Mouse (Mus musculus): ENCODE measurements at regions not wholly inside any gene's neighbourhood (a gene's known extent, or its start where the extent isn't known, plus 50 kb on each side); places are given as distances from the start of the nearest gene placed in this dataset.
"Not testable (repeated sequence)": the region's sequence is repeated elsewhere in the genome, so short reads cannot be mapped to it uniquely, and the experiment has no call there.

DNA sequence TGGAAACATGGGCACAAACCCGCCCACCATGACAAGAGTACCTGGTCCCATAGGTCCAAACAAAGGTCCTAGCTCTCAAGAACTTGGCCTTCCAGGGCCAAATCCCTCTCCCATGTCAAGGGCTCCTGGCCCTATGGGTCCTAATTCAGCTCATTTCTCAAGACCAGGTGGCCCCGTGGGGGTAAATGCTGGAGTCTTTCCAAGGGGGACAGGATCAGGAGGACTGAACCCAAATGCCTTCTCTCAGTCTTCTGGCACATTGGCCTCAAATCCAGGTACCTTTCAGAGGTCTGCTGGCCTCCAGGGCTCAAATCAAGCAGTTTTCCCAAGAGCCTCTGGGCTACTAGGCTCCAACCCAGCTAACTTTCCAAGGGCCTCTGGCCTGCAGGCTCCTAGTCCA lies 347.9 kb upstream of the Dab2 start:
- H3K9ac ChIP-seq (replicated peaks; ENCODE audit: low read depth, low read length); H3K4me3 ChIP-seq (ENCODE audit: low read depth, low read length); H3K4me2 ChIP-seq (ENCODE audit: low read depth, low read length); H3K36me3 ChIP-seq (ENCODE audit: control insufficient read depth, insufficient read depth, low read length); H3K27ac ChIP-seq (ENCODE audit: low read depth, low read length); H3K9me3 ChIP-seq (ENCODE audit: control insufficient read depth, low read length); H3K27me3 ChIP-seq (ENCODE audit: control insufficient read depth, insufficient read depth, low read length); H3K4me1 ChIP-seq (ENCODE audit: control insufficient read depth, insufficient read depth, low read length); ATAC-seq (ENCODE audit: low read depth): not testable (repeated sequence)
- WGBS: 89% methylated on average over 2 of the region's 2 CpGs

DNA sequence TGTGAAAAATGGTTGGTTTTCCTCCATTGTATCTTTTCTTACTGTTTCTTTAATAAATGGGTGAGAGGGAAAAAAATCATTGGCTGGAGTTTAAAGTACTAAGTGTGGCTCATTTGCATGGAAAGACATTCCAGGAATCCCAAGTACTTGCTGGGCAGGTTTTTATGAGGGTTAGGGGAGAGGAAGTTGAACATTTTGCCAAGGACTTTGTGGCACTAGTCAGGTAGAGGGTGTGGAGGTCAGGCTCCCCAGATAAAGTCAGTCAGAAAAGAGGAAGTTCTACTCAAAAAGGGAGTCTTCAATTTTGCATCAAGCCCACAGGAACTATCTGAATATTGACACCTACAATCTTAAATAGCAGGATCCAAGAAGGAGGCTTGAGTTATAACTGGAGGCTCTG lies 346.5 kb upstream of the Dab2 start:
- no peaks in the 10 kb centered on the region for H3K27me3 ChIP-seq (ENCODE audit: control insufficient read depth, insufficient read depth, low read length)
- H3K36me3 ChIP-seq (ENCODE audit: control insufficient read depth, insufficient read depth, low read length): no peaks in the 10 kb centered on the region
- H3K9ac ChIP-seq (replicated peaks; ENCODE audit: low read depth, low read length): no peak overlapping the region
- H3K9me3 ChIP-seq (ENCODE audit: control insufficient read depth, low read length): no peaks in the 10 kb centered on the region
- no peak overlapping the region for H3K27ac ChIP-seq (ENCODE audit: low read depth, low read length)
- H3K4me3 ChIP-seq (ENCODE audit: low read depth, low read length): no peak overlapping the region
- no peaks in the 10 kb centered on the region for H3K4me1 ChIP-seq (ENCODE audit: control insufficient read depth, insufficient read depth, low read length)
- no peak for ATAC-seq (ENCODE audit: low read depth)
- no peak overlapping the region for H3K4me2 ChIP-seq (ENCODE audit: low read depth, low read length)

DNA sequence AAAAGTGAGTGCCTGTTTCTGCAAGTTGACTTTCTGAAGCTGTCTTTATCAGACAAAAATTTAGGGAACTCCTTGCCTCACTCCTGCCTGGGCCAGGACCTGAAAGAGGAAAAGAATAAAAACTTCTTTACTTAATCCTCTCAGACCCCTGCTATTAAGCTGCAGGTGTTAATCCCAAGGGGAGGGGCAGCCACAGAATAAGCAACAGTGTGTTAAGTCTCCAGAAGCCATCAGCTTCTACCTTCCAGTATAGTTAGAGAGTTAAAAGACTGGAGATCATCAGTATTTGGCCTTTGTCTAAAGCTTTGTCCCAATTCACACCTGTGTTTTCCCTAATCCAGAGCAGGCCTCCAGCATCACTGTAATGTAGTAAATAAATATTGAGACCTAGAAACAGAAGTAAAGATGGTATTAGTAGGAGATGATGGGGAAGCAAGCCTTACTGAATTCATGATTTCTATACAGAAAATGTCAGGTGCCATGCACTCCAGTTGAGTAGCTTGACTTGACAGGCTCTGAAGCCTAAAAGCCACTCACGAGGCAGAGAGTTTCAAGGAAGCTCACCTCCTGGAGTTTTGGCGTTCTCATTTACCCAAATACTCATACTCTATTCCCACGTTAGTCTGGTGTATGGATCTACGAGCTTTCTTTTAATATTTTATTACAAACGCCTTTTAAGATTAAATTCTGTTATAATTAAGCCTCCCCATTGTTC lies 308.1 kb upstream of the Dab2 start:
- no peak for ATAC-seq (ENCODE audit: low read depth)
- H3K4me3 ChIP-seq (ENCODE audit: low read depth, low read length): no peak overlapping the region
- H3K27me3 ChIP-seq (ENCODE audit: control insufficient read depth, insufficient read depth, low read length): no peaks in the 10 kb centered on the region
- WGBS: 73% methylated on average over 5 of the region's 5 CpGs
- no peaks in the 10 kb centered on the region for H3K4me1 ChIP-seq (ENCODE audit: control insufficient read depth, insufficient read depth, low read length)
- no peak overlapping the region for H3K27ac ChIP-seq (ENCODE audit: low read depth, low read length)
- no peak overlapping the region for H3K4me2 ChIP-seq (ENCODE audit: low read depth, low read length)
- H3K36me3 ChIP-seq (ENCODE audit: control insufficient read depth, insufficient read depth, low read length): no peaks in the 10 kb centered on the region
- no peak overlapping the region for H3K9ac ChIP-seq (replicated peaks; ENCODE audit: low read depth, low read length)
- no peaks in the 10 kb centered on the region for H3K9me3 ChIP-seq (ENCODE audit: control insufficient read depth, low read length)

DNA sequence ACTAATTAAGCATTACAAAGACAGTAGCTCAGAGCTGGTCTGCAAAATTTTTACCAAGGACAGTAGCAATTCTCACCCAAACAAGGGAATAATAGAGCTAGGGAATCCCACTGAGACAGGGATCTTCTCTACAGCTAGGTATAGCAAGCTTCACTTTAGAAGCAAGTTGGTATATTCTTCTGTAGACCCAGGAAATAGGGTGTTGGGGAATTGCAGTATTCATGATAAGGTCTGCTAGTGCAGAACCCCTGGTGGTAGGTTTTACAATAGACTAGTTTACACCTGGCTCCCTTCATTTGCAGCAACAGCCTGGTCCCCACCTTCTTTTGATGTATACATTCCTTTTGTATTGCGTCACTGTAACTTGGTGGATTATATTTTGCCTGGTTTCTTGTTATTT lies 307.4 kb upstream of the Dab2 start:
- not testable (repeated sequence) for H3K36me3 ChIP-seq (ENCODE audit: control insufficient read depth, insufficient read depth, low read length); H3K4me3 ChIP-seq (ENCODE audit: low read depth, low read length); H3K27ac ChIP-seq (ENCODE audit: low read depth, low read length); H3K27me3 ChIP-seq (ENCODE audit: control insufficient read depth, insufficient read depth, low read length); H3K4me2 ChIP-seq (ENCODE audit: low read depth, low read length); ATAC-seq (ENCODE audit: low read depth); H3K9ac ChIP-seq (replicated peaks; ENCODE audit: low read depth, low read length); H3K4me1 ChIP-seq (ENCODE audit: control insufficient read depth, insufficient read depth, low read length); H3K9me3 ChIP-seq (ENCODE audit: control insufficient read depth, low read length)
- WGBS: 84% methylated on average over 1 of the region's 1 CpGs

DNA sequence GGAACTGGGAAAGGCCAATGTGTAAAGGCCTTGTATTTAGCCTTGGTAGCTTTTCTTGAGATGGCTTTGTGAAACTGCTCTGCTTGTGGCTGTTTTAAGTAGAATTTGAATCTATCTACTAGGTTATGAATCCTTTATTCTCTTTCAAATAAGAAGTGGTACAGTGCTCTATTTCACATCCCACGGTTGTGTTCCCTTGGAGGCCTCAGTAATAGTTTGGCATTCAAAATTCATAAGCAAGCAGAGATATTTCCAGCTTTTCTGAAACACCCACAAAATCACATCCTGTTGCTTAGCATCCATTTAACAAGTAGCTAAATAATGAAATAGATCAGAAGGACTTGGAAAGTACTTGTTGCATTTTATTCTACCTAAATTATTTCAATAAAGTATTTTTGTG lies 298.8 kb upstream of the Dab2 start:
- Histone ChIP-seq H3K36me3 (ENCODE audit: control insufficient read depth, insufficient read depth, low read length) (no peaks in the 10 kb centered on the region), H3K9ac (replicated peaks; ENCODE audit: low read depth, low read length) (no peak overlapping the region), H3K27ac (ENCODE audit: low read depth, low read length) (no peak overlapping the region), H3K4me2 (ENCODE audit: low read depth, low read length) (no peak overlapping the region), H3K4me1 (ENCODE audit: control insufficient read depth, insufficient read depth, low read length) (no peaks in the 10 kb centered on the region), H3K27me3 (ENCODE audit: control insufficient read depth, insufficient read depth, low read length) (no peaks in the 10 kb centered on the region), H3K9me3 (ENCODE audit: control insufficient read depth, low read length) (no peaks in the 10 kb centered on the region), H3K4me3 (ENCODE audit: low read depth, low read length) (no peak overlapping the region)
- 89% methylated on average over 1 of the region's 1 CpGs for WGBS
- no peak for ATAC-seq (ENCODE audit: low read depth)

DNA sequence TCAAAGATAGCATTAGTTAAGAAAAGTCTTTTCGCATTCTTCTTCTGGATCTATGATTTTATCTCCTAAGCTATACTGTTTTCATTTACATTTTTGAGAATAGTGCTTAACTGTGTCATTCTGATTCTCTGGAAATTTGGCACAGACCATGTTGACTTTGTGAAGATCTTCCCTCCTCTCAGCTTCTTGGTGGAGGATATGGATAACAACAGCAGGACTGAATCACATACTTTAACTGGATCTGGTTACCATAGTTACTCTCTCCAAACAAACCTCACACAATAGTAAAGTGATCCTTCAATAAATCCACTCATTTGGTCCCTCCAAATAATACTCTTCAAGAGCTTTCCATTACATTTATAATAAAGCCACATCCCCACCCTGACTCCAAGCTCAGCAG lies 298.2 kb upstream of the Dab2 start:
- WGBS: 91% methylated on average over 1 of the region's 1 CpGs
- no peak for ATAC-seq (ENCODE audit: low read depth)
- H3K4me2 ChIP-seq (ENCODE audit: low read depth, low read length): no peak overlapping the region

GRCm38 (mm10) chr15:6014982-6015381 lies 284.6 kb upstream of the Dab2 start:
- WGBS: 58% methylated on average over 1 of the region's 1 CpGs
- no peak overlapping the region for H3K4me2 ChIP-seq (ENCODE audit: low read depth, low read length)
- H3K9me3 ChIP-seq (ENCODE audit: control insufficient read depth, low read length): no peaks in the 10 kb centered on the region
- H3K36me3 ChIP-seq (ENCODE audit: control insufficient read depth, insufficient read depth, low read length): no peaks in the 10 kb centered on the region
- ATAC-seq (ENCODE audit: low read depth): no peak
- H3K4me1 ChIP-seq (ENCODE audit: control insufficient read depth, insufficient read depth, low read length): no peaks in the 10 kb centered on the region
- no peaks in the 10 kb centered on the region for H3K27me3 ChIP-seq (ENCODE audit: control insufficient read depth, insufficient read depth, low read length)
- no peak overlapping the region for H3K27ac ChIP-seq (ENCODE audit: low read depth, low read length)
- H3K4me3 ChIP-seq (ENCODE audit: low read depth, low read length): no peak overlapping the region
- H3K9ac ChIP-seq (replicated peaks; ENCODE audit: low read depth, low read length): no peak overlapping the region

More for the DNA sequence above, 298.2 kb upstream of the Dab2 start:
- no peak overlapping the region for H3K9ac ChIP-seq (replicated peaks; ENCODE audit: low read depth, low read length)
- no peak overlapping the region for H3K27ac ChIP-seq (ENCODE audit: low read depth, low read length)
- H3K4me1 ChIP-seq (ENCODE audit: control insufficient read depth, insufficient read depth, low read length): no peaks in the 10 kb centered on the region
- no peaks in the 10 kb centered on the region for H3K9me3 ChIP-seq (ENCODE audit: control insufficient read depth, low read length)
- H3K4me3 ChIP-seq (ENCODE audit: low read depth, low read length): no peak overlapping the region
- no peaks in the 10 kb centered on the region for H3K27me3 ChIP-seq (ENCODE audit: control insufficient read depth, insufficient read depth, low read length)
- H3K36me3 ChIP-seq (ENCODE audit: control insufficient read depth, insufficient read depth, low read length): no peaks in the 10 kb centered on the region

- no peak overlapping the region for H3K4me2 ChIP-seq (ENCODE audit: low read depth, low read length)
- H3K27ac ChIP-seq (ENCODE audit: low read depth, low read length): no peak overlapping the region
- ATAC-seq (ENCODE audit: low read depth): no peak
- H3K4me1 ChIP-seq (ENCODE audit: control insufficient read depth, insufficient read depth, low read length): no peaks in the 10 kb centered on the region
- H3K36me3 ChIP-seq (ENCODE audit: control insufficient read depth, insufficient read depth, low read length): no peaks in the 10 kb centered on the region
- 73% methylated on average over 5 of the region's 5 CpGs for WGBS
- H3K9ac ChIP-seq (replicated peaks; ENCODE audit: low read depth, low read length): no peak overlapping the region
- no peak overlapping the region for H3K4me3 ChIP-seq (ENCODE audit: low read depth, low read length)
- no peaks in the 10 kb centered on the region for H3K27me3 ChIP-seq (ENCODE audit: control insufficient read depth, insufficient read depth, low read length)
- no peaks in the 10 kb centered on the region for H3K9me3 ChIP-seq (ENCODE audit: control insufficient read depth, low read length)
These were observed 282.9 kb upstream of the Dab2 start for GRCm38 (mm10) chr15:6016637-6017049.

- Histone ChIP-seq H3K27ac (ENCODE audit: low read depth, low read length) (no peak overlapping the region), H3K27me3 (ENCODE audit: control insufficient read depth, insufficient read depth, low read length) (no peaks in the 10 kb centered on the region), H3K4me1 (ENCODE audit: control insufficient read depth, insufficient read depth, low read length) (no peaks in the 10 kb centered on the region), H3K36me3 (ENCODE audit: control insufficient read depth, insufficient read depth, low read length) (no peaks in the 10 kb centered on the region), H3K9me3 (ENCODE audit: control insufficient read depth, low read length) (no peaks in the 10 kb centered on the region), H3K4me2 (ENCODE audit: low read depth, low read length) (no peak overlapping the region), H3K4me3 (ENCODE audit: low read depth, low read length) (no peak overlapping the region), H3K9ac (replicated peaks; ENCODE audit: low read depth, low read length) (no peak overlapping the region)
- 0 out of 2 replicates have a peak, but pooled peaks have one; percentile 41 for ATAC-seq (ENCODE audit: low read depth)
- 32% methylated on average over 4 of the region's 4 CpGs for WGBS
These were observed 274.0 kb upstream of the Dab2 start for GRCm38 (mm10) chr15:6025543-6025942.

All from neural tube, embryonic 14.5 days (tissue).